Mouse (Mus musculus) c-Kit-positive CD71-positive TER-119-positive erythroid progenitor cells, embryonic 14.5 days (primary cell): Measurements from ENCODE around the gene Ccdc183.

Experiments used
- DNase-seq: peaks from one replicate; pipeline ENCODE4 v3.0.0-alpha.2; 2013; ENCODE audit warnings: low spot score

The Ccdc183 gene

DNA sequence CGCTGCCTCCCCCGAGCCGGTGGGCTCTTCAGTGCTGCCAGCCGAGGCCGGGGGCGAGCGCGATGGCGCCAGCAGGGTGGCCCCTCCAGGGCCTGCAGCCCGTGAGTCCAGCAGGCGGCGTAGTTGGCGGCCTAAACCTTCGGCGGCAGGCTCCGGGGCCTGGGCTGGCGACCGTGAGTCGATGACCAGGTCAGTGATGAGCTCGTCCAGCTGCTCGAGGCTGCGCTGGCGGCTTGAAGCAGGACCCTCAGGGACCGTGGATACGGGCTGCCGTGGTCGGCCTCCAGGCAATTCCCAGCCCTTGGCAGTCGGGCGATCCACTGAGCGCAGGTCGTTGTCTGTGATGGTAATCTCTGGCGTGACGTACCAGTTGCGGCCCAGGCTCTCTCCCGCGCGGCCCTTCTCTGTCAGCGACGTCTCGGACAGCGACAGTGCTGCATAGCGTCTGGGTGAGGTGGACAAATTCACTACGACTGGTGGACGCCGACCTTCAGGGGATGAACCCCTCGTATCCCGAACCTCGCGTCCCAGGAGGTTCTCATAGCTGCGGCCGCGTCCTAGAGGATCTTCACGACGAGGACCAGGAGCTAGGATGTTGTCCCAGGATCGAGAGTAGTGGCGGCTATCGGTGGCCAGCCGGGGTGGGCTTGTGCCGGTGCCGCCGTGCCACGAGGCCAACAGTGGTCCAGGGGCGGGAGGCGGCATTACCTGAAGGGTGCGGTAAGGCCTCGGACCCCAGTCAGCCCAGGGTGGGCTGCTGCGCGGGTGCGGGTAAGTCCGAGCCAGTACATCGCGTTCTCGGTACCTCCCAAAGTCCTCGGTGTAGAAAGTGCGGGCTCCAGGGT, 39.3 kb downstream of the Ccdc183 start:
- no peak for DNase-seq

DNA sequence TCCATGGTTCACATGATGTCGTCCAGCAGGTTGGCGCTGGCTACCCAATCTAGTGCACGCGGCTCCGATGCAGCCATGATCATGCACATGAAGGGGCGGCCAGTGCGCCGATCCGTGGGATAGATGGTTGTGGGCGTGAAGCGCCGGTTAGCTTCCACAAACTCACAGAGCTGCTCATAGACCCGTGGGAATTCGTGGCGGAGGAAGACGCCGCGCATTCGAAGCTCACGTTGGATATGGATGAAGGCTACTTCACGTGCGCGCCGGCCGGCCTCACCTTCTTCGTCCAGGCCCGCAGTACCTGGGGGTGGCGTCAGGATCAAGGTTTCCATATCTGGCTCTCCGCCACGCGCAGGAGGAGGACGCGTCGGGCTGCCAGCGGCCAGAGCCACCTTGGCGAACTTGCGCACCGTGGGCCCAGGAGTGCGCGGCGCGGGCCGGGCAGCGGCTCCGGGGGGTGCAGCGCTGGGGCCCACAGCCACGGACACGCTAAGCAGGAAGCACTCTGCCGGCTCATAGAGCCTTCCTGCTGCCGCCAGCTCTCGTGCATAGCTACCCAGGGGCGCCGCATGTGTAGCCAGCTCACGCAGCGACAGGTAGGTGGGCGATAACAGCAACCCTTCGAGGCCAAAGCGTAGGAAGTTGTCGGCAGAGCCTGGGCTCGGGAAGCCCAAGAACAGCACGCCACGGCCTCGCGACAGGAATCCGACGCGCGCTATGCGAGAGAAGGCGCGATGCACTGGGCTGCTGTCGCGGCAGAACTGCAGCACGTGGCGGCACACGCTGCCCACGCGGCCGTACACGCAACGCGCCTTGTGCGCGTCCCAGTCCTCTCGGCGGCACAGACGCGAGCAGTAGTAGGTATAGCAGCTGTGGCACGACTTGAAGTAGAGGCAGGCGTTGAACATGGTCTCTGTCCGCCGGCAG, 40.2 kb downstream of the Ccdc183 start:
- DNase-seq, result no peak

DNA sequence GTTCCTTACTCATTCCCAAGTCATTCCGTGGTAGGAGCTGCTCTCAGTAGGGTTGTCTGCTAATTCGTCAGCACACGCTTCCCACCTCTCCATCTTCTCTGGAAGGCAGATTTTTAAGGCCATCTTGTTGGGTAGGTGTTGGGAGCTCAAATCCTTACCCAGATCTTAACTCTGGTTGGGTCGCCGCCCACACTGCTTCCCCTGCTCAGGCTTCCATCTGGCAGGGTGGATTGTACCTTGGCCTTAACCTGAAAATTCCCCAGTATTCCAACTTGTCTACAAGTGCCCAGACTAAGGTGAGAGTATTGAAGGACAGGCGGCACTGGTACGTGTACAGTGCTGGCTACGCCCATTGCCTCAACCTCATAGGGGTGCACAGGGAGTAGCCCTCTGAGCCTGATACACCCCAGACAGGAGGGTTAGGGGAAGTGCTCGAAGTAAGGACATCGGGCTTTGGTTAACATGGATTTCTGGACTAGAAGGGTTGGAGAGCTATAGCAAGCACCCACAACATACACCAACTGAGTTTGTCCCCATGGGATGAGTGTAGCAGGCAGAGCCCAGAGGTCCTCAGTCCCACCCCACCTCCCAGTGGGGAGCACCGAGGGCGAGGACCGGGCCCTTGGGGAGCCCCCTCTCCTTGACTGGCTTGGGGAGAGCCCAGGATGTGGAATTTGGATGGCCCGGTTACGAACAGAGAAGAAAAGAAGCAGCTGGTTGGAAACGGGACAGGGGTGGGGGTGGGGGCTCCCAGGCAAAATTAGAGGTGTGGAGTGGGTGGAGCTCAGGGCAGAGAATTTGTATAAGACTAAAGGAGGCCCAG, 41.2 kb downstream of the Ccdc183 start:
- DNase-seq, result no peak

DNA sequence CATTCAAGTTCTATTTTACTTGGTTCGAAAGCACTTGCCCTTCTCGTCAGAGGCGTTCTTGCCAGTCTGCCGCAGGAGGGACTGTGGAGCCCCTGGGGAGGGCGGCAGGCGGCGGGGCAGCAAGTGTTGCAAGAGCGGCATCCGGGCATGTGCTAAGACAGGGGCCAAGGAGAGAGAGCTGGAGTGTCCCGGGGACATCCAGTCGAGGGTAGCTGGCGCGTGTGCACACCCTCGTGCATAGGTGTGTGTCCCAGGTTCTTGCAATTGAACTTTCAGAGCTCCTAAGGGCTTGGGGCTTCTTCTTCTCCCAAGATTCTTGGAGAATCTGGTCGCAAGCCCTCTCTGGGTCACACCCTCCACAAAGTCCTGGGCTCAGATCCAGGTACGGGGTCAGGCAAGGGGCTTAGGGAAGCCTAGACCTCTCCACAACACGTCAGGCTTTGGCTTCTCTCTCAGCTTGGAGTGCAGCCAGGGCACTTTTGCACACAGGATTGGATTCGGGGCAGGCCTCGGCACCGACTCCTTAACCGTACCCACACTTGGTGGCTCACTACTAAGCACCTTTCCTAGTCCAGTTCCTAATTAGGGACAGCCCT, 41.9 kb downstream of the Ccdc183 start:
- DNase-seq, result no peak

DNA sequence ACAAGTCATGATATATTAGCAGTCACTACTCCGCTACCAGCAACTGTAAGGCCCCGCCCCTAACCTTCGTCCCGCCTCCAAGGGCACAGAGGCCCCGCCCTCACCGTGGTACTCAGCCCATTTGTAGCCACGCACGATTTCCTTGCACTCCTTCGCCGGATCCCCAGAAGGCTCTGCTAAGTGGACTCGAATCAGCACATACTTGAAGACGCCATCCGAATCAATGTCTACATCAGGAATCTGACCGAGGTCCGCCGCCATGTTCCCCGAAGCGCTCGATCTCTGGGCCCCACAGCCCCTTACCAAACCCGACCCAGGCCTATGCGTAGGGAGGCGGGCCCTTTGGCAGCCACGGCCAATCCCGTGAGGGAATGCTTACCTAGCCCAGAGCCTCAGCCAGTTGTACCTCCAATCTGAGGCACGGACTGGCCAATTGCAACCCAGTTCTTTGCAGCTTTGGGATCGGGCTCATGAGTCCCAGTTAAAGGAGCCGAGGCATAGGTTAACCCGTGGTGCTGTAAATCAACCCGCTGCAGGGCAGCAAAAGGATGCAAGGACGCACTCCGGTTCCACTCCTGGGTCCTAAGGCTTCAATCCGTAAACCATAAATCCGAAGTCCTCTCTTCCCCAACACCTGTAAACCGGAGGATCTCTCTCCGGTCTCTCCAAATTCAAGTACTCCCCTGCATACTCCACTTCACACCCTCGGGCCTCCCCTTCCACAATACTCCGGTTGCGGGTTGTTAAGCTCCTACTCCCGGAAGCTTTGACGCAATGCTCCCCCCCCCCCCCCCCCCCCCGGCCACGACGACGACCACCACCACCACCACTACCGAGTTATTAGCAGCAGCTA, 42.7 kb downstream of the Ccdc183 start, which contains the start of the genes Mamdc4 and Phpt1:
Gene Mamdc4, minus strand, starts transcription at position 267 of the 853 bp plus-strand sequence.
Gene Phpt1, minus strand, starts transcription at position 646 of the 853 bp plus-strand sequence.
- DNase-seq, result peak; percentile 93

DNA sequence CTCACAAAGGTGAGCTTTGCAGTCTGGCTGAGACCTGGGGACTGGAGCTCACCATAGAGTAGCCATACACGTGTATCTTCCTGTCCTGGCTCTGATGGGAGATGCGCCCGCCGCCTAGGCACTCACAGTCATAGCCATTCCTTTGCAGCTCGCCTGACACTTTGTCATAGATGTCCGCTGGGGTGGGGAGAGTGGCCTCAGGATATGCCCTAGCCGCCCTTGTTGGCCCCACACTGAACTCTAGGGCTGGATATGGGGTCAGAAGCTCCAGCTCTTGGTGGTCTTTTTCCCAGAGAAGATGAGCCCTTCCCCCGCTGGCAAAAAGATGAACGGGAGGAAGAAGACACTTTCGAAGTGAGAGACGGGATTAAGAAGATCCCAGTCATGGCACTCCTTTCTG, 43.3 kb downstream of the Ccdc183 start:
- DNase-seq, result no peak

DNA sequence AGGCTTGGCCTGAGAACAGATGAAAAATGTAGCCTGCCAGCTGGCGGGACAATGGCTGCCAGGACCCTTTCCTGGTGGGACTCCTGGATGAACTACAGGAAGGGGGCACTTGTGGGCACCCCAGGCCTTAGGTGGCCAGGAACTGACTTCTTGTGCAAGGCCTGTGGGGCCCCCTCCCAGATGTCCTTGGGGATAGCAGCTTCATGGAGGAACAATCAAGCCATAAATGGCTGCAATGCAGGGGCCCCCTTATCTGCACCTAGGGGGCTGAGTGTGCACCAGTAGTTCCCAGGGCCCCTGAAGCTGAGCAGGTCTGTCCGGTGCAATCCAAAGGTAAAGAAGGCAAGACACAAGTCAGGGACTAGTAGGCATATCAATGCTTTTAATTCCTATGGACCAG, 44.4 kb downstream of the Ccdc183 start:
- no peak for DNase-seq

DNA sequence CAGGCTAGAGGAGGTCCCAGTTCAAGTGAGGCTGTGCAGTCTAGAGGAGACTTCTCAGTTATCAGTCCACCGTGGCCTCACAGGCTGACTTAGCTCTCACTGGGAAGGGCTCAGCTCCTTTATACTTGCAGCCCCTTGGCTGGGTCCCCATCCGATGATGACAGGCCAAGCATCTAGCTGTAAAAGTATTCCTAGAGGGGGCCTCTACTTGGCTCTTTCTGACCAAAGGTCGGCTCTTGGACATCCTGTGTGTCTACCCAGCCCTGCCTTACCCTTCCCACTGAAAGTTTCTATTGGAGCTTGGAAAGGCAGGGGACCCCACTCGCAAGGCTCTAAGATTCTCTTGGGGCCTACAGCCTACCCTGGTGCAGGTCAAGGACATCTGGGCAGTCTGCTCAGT, 46.3 kb downstream of the Ccdc183 start:
- DNase-seq, result no peak

DNA sequence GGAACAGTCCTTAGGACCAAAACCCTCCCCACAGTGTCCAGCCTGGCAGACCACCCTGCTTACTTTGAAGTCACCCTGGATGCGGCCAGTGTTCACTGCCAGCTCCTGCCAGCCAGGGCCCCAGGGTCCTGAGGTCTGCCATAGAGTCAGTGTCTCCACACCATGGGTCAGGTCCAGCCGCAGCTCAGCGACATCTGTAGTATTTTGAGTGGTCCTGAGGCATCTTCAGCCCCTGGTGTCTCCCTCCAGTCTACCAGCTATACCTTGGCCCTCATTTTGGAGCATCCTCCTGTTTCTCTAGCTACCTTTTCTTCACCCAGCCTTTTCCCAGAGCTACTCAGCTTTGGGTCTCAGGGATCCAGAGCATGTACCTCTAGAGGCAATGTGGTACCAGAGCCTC, 48.2 kb downstream of the Ccdc183 start:
- DNase-seq, result no peak

DNA sequence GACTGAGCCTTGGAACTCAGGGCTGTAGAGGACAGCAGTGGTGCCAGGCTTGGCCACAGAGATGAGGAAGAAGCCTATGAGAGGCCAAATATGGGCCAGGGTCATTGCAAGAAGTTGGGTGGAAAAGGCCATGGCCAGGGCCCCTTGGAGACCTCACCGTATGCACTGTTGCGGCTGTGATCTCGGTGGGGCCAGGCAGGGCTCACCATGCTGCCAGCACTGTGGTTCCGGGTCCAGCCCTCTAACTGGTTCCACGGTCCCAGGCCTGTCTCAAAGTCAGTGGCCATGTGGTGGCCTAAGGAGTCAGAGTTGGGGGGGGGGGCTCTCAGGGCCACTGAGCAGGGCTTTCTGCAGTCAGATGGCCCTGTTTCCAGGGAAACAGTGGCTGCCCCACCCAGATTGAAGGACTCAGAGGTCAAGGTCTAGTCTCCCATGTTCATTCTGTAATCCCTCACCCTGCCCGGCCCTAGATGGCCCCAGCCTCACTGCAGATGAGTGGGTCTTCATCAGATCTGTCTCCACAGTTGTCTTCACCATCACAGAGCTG, 48.9 kb downstream of the Ccdc183 start:
- no peak for DNase-seq

DNA sequence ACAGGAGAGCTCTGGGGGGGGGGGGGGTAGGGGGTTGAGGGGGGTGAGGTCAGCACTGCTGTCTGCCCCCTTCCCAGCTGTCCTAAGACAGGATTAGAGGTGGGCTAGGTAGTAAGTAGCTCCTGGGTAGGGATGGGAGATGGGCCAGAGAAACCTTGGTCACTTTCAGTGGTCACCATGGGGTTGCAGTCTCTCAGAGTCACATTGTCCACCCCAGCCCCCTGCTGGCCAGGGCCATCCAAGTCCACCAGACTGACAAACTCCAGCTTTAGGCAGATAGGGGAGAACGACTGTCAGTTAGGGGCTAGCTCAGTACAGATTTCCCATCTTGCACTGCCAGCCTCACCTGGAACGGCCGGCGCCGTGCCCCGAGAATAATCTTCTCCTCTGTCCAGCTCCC, 50.9 kb downstream of the Ccdc183 start:
- no peak for DNase-seq

DNA sequence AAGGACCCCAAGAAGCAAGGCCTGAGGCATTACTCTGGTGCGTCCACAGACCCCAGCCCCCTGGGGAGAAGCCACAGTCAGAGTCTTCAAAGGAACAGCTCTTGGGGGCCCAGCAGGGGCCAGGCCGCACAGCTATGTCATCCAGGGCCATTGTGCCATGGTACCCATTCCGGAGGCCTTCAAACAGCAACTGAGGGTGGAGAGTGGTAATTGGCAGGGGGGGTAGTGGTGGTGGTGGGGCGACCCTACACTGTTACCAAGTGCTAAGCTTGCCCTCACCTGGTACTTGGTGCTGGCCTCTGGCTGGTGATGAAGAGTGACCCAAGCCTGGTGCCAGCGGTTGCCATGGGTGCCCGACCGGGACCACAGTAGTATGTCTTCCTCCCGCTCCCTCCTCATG, 51.7 kb downstream of the Ccdc183 start:
- DNase-seq, result no peak

DNA sequence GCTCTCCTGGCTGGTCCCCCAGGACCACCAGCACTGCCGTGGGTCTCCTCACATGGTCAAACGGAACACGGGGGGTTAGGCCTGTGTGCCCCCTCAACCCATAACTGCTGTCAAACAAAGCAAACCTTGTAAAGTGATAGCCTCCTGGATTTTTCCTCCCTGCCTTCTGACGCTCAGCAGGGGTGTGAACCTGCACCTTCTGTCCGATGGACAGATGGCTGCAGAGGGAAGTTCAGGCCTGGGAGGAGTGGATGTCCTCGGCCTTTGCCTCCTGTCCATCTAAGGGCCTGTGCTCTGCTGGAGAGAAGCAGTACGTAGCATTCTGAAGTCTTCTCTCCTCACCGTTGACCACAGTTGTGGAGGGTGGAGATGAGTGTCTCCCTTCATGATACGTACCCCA, 55.5 kb downstream of the Ccdc183 start:
- no peak for DNase-seq

DNA sequence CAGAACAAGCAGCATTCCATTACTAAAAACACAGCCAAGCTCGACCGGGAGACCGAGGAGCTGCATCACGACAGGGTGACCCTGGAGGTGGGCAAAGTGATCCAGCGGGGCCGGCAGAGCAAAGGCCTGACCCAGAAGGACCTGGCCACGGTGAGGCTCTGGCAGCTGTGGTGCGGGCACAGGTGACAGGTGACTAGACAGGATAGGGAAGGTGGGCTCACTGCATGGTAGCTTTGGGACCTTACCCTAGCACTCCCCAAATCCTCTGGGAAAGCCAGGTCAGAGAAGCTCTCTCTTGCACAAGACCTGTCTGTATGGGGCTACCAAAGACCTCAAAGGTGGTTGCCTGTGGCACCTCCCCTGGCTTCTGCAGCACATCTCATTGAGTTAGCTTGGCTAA, 56.9 kb downstream of the Ccdc183 start:
- DNase-seq, result no peak

DNA sequence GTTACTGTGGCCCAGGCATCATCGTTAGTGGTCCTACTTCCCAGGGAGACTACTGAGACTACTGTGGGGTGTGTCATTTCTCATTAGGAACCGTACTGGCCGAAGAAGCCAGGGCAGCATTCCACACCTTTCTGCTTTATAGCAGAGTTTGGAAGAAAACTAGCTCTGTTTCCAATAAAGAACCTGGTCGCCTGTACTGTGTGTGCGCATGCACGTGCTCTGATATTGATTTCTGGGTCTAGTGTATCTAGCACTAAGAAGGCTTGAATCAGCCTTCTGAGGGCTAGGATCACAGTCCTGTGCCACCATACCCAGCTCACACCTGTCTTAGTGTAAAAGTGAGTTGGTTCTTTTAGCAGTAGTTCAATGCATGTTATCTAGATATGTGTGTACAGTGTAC, 58.7 kb downstream of the Ccdc183 start:
- no peak for DNase-seq
